Comparison of ENCODE assay signal across 9 mouse cellular contexts in the genomic region with DNA sequence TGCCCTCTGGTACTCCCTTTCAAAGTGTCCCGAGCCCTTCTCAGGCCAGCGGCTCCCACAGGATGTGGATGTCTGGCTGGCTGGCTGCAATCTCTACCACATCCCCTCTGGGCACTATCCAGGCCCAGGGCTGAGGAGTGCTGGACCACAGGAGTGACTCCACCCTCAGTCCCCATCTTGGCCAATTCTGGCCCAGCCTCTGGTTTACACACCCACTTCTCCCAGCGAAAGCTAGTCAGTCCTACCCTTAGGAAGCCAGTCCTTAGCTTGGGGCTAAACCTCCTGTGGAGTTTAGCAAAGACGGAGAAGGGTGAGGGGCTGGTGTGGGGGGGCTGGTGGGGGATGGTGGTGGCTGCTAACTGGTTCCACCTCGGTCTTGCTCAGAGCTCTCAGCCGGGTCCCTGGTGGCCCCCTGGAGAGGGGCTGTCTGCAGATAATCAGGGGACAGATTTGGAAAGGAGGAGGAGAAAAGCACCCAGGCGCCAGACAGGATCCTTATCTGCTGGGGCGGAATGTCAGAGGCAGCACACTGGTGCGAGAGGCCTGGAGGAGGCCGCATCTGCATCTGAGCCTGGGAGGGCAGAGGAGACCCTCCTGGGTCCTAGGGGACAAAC. TPM values are rescaled to one million over a fixed set of nuclear protein-coding genes. Genes with fewer than 3 reads are reported as not detected.
A peak's percentile ranks its signal among the peaks of the same experiment; 100 is the strongest.
DNase-seq lines count a peak whose midpoint lies in the region; ATAC-seq and TF ChIP-seq lines count a peak whose summit lies in the region.
"Had no signal": no experiment of that assay in that cellular context is flagged by ENCODE, and none has a peak within 500 bp of the region (broad histone marks: within the 10 kb centered on the region; RNA-seq: fewer than 3 reads in every experiment).

No protein-coding gene starts in this region.

- peaks cover 2% of the 10 kb centered on the region; the same call in 1 of the 2 replicates for H3K27me3 ChIP-seq in forebrain, embryonic 11.5 days (ENCODE audit: control insufficient read depth, insufficient read depth, low read length)
- no peaks in the 10 kb centered on the region for H3K27me3 ChIP-seq in forebrain, postnatal 0 days (ENCODE audit: insufficient read depth, low read length)
- no peaks in the 10 kb centered on the region for H3K27me3 ChIP-seq in C2C12 (ENCODE audit: control insufficient read depth, insufficient read depth, insufficient read length)
- H3K27me3 ChIP-seq in heart, embryonic 11.5 days (ENCODE audit: control insufficient read depth, insufficient read depth, low read length): no peaks in the 10 kb centered on the region
- H3K27me3 ChIP-seq in lung, embryonic 15.5 days: no peaks in the 10 kb centered on the region

- H3ac ChIP-seq in C2C12 (ENCODE audit: control insufficient read depth, insufficient read length, low read depth): peak overlapping the region; percentile 88

- TF ChIP-seq CTCF in forebrain, postnatal 0 days (IDR thresholded peaks at IDR 0.05; ENCODE audit: low read depth): no peak
- TF ChIP-seq CTCF in C2C12 (IDR thresholded peaks at IDR 0.05; ENCODE audit: control insufficient read depth, insufficient read depth, insufficient read length): no peak

- no peak for DNase-seq in forebrain, embryonic 11.5 days (ENCODE audit: low spot score)
- no peak for DNase-seq in forebrain, postnatal 0 days
- DNase-seq in retina, embryonic 14.5 days (ENCODE audit: low spot score): no peak
- DNase-seq in spleen, adult 18-20 months: no peak
- no peak for DNase-seq in right cerebral cortex, adult 2 months (ENCODE audit: low spot score in 2 of 2)

- no peak overlapping the region for H3K4me3 ChIP-seq in forebrain, embryonic 11.5 days (ENCODE audit: low read depth, low read length)
- no peak overlapping the region for H3K4me3 ChIP-seq in forebrain, postnatal 0 days (ENCODE audit: low read depth, low read length)
- H3K4me3 ChIP-seq in C2C12 (ENCODE audit: insufficient read depth, poor library complexity, severe bottlenecking): peak overlapping the region; percentile 19
- peak overlapping the region; percentile 1; the same call in 1 of the 2 replicates for H3K4me3 ChIP-seq in heart, embryonic 11.5 days (ENCODE audit: low read depth, low read length)
- H3K4me3 ChIP-seq in lung, embryonic 15.5 days: no peak overlapping the region

- H3K79me2 ChIP-seq in C2C12 (ENCODE audit: control insufficient read depth, insufficient read depth): peaks cover 92% of the 10 kb centered on the region

- H3K36me3 ChIP-seq in forebrain, embryonic 11.5 days (ENCODE audit: control insufficient read depth, insufficient read depth, low read length): no peaks in the 10 kb centered on the region
- H3K36me3 ChIP-seq in forebrain, postnatal 0 days (ENCODE audit: insufficient read depth): no peaks in the 10 kb centered on the region
- H3K36me3 ChIP-seq in C2C12 (ENCODE audit: control insufficient read depth, insufficient read depth): peaks cover 27% of the 10 kb centered on the region
- no peaks in the 10 kb centered on the region for H3K36me3 ChIP-seq in heart, embryonic 11.5 days (ENCODE audit: control insufficient read depth, insufficient read depth, low read length)
- no peaks in the 10 kb centered on the region for H3K36me3 ChIP-seq in lung, embryonic 15.5 days

- peaks cover 78% of the 10 kb centered on the region for H3K79me3 ChIP-seq in C2C12 (ENCODE audit: low read depth)

- peak; percentile 26; the same call in 1 of the 2 replicates for ATAC-seq in forebrain, embryonic 11.5 days (replicated peaks; ENCODE audit: low FRiP score)
- ATAC-seq in forebrain, postnatal 0 days: no peak
- ATAC-seq in heart, embryonic 11.5 days (replicated peaks; ENCODE audit: insufficient number of reproducible peaks, low FRiP score, low TSS enrichment): peak; percentile 69
- peak; percentile 73 for ATAC-seq in lung, embryonic 15.5 days (ENCODE audit: borderline replicate concordance, extremely low read depth, low FRiP score, low TSS enrichment)

- 0 out of 2 replicates have a peak overlapping the region, but pooled peaks have one; percentile 18 for H3K27ac ChIP-seq in forebrain, embryonic 11.5 days (ENCODE audit: low read depth, low read length)
- no peak overlapping the region for H3K27ac ChIP-seq in forebrain, postnatal 0 days (ENCODE audit: low read depth, low read length)
- peak overlapping the region; percentile 100 for H3K27ac ChIP-seq in heart, embryonic 11.5 days (ENCODE audit: low read depth, low read length)
- H3K27ac ChIP-seq in lung, embryonic 15.5 days: peak overlapping the region; percentile 89

- H3K4me1 ChIP-seq in forebrain, embryonic 11.5 days (replicated peaks; ENCODE audit: control insufficient read depth, insufficient read depth, low read length): peaks cover 43% of the 10 kb centered on the region
- peaks cover 7% of the 10 kb centered on the region; the same call in 1 of the 2 replicates for H3K4me1 ChIP-seq in forebrain, postnatal 0 days (ENCODE audit: insufficient read depth)
- H3K4me1 ChIP-seq in heart, embryonic 11.5 days (ENCODE audit: control insufficient read depth, insufficient read depth, low read length): peaks cover 98% of the 10 kb centered on the region
- H3K4me1 ChIP-seq in lung, embryonic 15.5 days: peaks cover 83% of the 10 kb centered on the region

- 13% methylated on average over 10 of the region's 10 CpGs for WGBS in forebrain, embryonic 11.5 days
- WGBS in forebrain, postnatal 0 days: 30% methylated on average over 10 of the region's 10 CpGs
- WGBS in heart, embryonic 11.5 days (ENCODE audit: insufficient replicate concordance): under 1% methylated on average over 10 of the region's 10 CpGs
- 7% methylated on average over 10 of the region's 10 CpGs for WGBS in lung, embryonic 15.5 days

- H3K9ac ChIP-seq in forebrain, embryonic 11.5 days (ENCODE audit: low read length): no peak overlapping the region; the same call in 1 of the 2 replicates
- no peak overlapping the region for H3K9ac ChIP-seq in forebrain, postnatal 0 days
- peak overlapping the region; percentile 79 for H3K9ac ChIP-seq in heart, embryonic 11.5 days (ENCODE audit: low read depth, low read length)
- no peak overlapping the region; the same call in 1 of the 2 replicates for H3K9ac ChIP-seq in lung, embryonic 15.5 days

- no peaks in the 10 kb centered on the region for H3K9me3 ChIP-seq in forebrain, embryonic 11.5 days (ENCODE audit: control insufficient read depth, low read length)
- H3K9me3 ChIP-seq in forebrain, postnatal 0 days (ENCODE audit: low read length): no peaks in the 10 kb centered on the region
- H3K9me3 ChIP-seq in heart, embryonic 11.5 days (replicated peaks; ENCODE audit: control insufficient read depth, low read length): no peaks in the 10 kb centered on the region
- no peaks in the 10 kb centered on the region for H3K9me3 ChIP-seq in lung, embryonic 15.5 days

- no peak overlapping the region for H3K4me2 ChIP-seq in forebrain, embryonic 11.5 days (ENCODE audit: low read depth, low read length, severe bottlenecking)
- no peak overlapping the region for H3K4me2 ChIP-seq in forebrain, postnatal 0 days (ENCODE audit: low read depth)
- H3K4me2 ChIP-seq in heart, embryonic 11.5 days: peak overlapping the region; percentile 59
- H3K4me2 ChIP-seq in lung, embryonic 15.5 days: peak overlapping the region; percentile 20; the same call in 1 of the 2 replicates

TF ChIP-seq in C2C12, 6 proteins besides CTCF, POLR2A, EP300 and RAD21:
- TF ChIP-seq MYOG (IDR thresholded peaks at IDR 0.05; ENCODE audit: control insufficient read depth, extremely low read depth, insufficient read length) (no peak), CEBPB (IDR thresholded peaks at IDR 0.05; ENCODE audit: low read depth) (peak; percentile 12), USF1 (IDR thresholded peaks at IDR 0.05; ENCODE audit: low read depth) (no peak), MAX (IDR thresholded peaks at IDR 0.05) (peak; percentile 31)

RNA-seq across cellular contexts. Expression of a gene that starts 16.8 kb away (rescaled TPM):
- 4.0 TPM in 2 replicates for polyA plus RNA-seq in forebrain, embryonic 11.5 days (2014; fragmentation: Nextera tagmentation; extraction: Ambion mirVana)
- total RNA-seq in forebrain, postnatal 0 days (2014; rRNA removed): 8.5 and 15.9 TPM in 2 replicates
- 1.1 and 1.6 TPM in 2 replicates for polyA plus RNA-seq in forebrain, postnatal 0 days (2015; fragmentation: Nextera tagmentation; extraction: Ambion mirVana)
- 142 TPM for polyA plus RNA-seq in C2C12 (2012; fragmentation: generic; extraction: Trizol)
- 15.0 and 15.6 TPM in 2 replicates for polyA plus RNA-seq in heart, embryonic 11.5 days (2014; fragmentation: Nextera tagmentation; extraction: Ambion mirVana)
- 6.5 and 7.7 TPM in 2 replicates for polyA plus RNA-seq in lung, embryonic 15.5 days (2015; fragmentation: Nextera tagmentation; extraction: Ambion mirVana)
- total RNA-seq: megakaryocyte progenitor cell, adult 5-6 weeks had no signal

Comparison
In these comparisons a context has a peak if more than half of its experiments do, and no peak if none do; other contexts are left out.
1. H3K4me2 ChIP-seq: peak in heart, embryonic 11.5 days (single experiment) and lung, embryonic 15.5 days (single experiment); none in forebrain, embryonic 11.5 days (single experiment) and forebrain, postnatal 0 days (single experiment).
2. H3K4me3 ChIP-seq: peak in C2C12 (single experiment) and heart, embryonic 11.5 days (single experiment); none in forebrain, embryonic 11.5 days (single experiment), forebrain, postnatal 0 days (single experiment) and lung, embryonic 15.5 days (single experiment).